Mouse (Mus musculus) MEL (cell line): ENCODE data around the gene Agmat.

Experiments
- CTCF ChIP-seq, 3 experiments: IDR thresholded peaks in 2 of 3; conservative IDR thresholded peaks in 1 of 3; 2 replicates each; pipeline ENCODE4 v1.5.1; 2011 to 2012; ENCODE audit warnings: low read length in 3 of 3, low read depth in 2 of 3, mild to moderate bottlenecking in 2 of 3, improper control_type of control experiment in 1 of 3, inconsistent platforms in 1 of 3, mixed read lengths in 1 of 3, moderate library complexity in 1 of 3; ENCODE audit not compliant: control insufficient read depth in 1 of 3, insufficient read depth in 1 of 3, poor library complexity in 1 of 3, severe bottlenecking in 1 of 3
- TBP ChIP-seq: IDR thresholded peaks from 2 replicates; pipeline ENCODE4 v1.8.0; 2011; ENCODE audit warnings: low read depth, low read length, improper control_type of control experiment
- USF2 ChIP-seq, 2 experiments: IDR thresholded peaks; 2 replicates each; pipeline ENCODE4 v1.6.1; 2011 to 2012; ENCODE audit warnings: improper control_type of control experiment in 2 of 2, low read length in 2 of 2, borderline replicate concordance in 1 of 2, inconsistent platforms in 1 of 2, low read depth in 1 of 2, mild to moderate bottlenecking in 1 of 2; ENCODE audit not compliant: insufficient read depth in 1 of 2

DNA sequence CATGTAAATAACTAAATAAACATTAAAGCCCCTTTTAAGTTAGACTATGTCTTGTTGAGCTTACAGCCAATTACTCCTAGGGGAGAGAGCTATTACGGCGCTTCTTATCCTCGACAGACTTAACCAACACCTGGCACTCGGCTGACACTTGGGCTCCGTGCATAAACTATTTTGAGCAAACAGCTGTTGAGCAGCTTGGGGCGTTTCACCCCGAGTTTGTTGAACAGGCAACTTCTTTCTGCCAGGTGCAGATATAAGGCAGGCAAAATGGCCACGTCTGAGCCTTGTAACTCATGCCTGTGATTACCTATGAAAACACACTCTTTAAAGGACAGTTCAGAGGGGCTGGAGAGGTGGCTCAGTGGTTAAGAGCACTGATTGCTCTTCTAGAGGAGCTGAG lies 8.5 kb upstream of the Agmat start:
- no peak for TF ChIP-seq CTCF (IDR thresholded peaks at IDR 0.05 in 2 of 3, conservative IDR thresholded peaks at IDR 0.05 in 1 of 3; ENCODE audit: control insufficient read depth in 1 of 3, insufficient read depth in 1 of 3, low read depth in 2 of 3, low read length in 3 of 3, poor library complexity in 1 of 3, severe bottlenecking in 1 of 3)
- no peak for TF ChIP-seq TBP
- TF ChIP-seq USF2 (IDR thresholded peaks at IDR 0.05; ENCODE audit: borderline replicate concordance in 1 of 2, insufficient read depth in 1 of 2, low read depth in 1 of 2, low read length in 2 of 2): no peak
